Mouse (Mus musculus): ENCODE measurements around the gene Olfr148.

DNA sequence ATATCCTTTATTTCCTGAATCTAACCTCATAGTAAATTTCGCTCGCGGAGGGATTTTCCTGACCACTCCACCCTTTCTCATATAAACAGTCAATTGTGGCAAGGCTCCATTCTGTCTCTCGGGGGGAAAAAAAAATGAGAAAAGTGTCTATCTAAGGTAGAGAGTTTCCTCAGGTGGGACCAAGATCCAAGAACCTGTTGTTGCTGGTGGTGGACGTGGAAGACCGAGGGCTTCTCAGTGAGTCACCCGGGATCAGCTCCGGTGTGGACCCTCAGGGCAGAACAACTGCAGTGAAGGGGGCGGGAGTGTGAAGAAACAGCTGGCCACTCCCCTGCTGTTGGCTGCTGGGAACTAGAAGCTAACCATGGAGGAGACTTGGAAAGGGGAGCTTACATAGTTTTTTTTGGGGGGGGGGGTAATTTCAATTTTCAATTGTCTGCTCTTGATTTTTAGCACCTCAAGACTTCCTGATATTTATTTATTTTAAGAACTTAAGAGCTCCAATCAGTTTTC, 7.1 kb upstream of the Olfr148 start:
- TF ChIP-seq CTCF (IDR thresholded peaks at IDR 0.05; ENCODE audit: borderline replicate concordance, extremely low read depth, insufficient read depth, insufficient read length), result no peak
- TF ChIP-seq POLR2A (IDR thresholded peaks at IDR 0.05; ENCODE audit: borderline replicate concordance, extremely low read depth, insufficient read depth, insufficient read length, poor library complexity, severe bottlenecking), result no peak
